Mouse (Mus musculus): Measurements from ENCODE around the gene Grik3.

The Grik3 gene

DNA sequence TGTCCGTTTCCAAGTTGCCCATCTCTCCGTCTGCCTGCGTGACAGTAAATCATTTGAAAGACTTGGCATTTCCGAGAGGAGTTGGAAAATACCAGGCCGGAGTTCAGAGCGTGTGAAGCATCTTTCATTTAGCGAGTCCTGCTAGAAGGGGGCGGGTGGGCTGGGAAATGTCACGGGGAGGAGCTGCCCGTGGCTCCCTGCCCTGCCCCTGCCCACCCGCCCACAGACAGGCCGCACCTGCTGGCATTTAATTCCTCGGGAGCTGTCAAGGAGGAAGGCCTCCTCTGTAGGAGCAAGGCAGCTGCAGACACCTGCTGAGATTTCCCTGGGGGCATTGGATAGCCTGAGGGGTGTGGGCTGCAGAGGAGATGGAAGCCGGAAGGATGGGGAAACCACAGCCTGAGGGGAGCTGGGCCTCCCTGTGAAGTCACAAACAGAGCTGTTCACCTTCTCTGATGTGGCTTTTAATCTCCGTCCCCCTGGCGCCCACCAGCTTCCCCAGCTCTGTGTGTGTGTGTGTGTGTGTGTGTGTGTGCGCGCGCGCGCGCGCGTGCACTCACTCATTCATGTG is 161.3 kb downstream of the Grik3 start:
- DNase-seq: no peak

GRCm38 (mm10) chr4:125656031-125656430 is 165.5 kb downstream of the Grik3 start:
- DNase-seq: no peak

- DNase-seq: no peak
Observed at GRCm38 (mm10) chr4:125658376-125658775, 167.9 kb downstream of the Grik3 start.

GRCm38 (mm10) chr4:125661982-125662381 is 171.5 kb downstream of the Grik3 start:
- no peak for DNase-seq

GRCm38 (mm10) chr4:125663262-125663661 is 172.8 kb downstream of the Grik3 start:
- DNase-seq: no peak

GRCm38 (mm10) chr4:125665955-125666354 is 175.5 kb downstream of the Grik3 start:
- no peak for DNase-seq

DNA sequence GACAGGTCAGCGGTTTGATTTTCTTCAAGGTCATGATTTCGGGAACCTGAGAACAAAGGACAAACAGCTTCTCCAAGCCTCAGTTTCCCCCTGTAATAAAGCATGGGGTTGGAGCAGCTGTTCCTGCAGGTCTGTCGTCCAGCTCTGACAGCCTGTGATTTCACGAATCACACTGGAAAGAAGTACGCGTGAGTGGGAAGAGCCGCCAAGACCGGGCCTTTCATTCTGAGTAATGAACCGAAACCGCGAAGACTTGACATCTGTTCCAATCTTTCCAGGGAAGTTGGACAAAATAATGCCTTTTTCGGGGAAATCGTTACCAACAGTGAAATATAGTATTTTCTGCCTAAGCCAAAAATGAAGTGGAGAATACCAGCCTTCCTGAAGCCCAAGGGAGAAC is 191.5 kb downstream of the Grik3 start:
- no peak for DNase-seq

DNA sequence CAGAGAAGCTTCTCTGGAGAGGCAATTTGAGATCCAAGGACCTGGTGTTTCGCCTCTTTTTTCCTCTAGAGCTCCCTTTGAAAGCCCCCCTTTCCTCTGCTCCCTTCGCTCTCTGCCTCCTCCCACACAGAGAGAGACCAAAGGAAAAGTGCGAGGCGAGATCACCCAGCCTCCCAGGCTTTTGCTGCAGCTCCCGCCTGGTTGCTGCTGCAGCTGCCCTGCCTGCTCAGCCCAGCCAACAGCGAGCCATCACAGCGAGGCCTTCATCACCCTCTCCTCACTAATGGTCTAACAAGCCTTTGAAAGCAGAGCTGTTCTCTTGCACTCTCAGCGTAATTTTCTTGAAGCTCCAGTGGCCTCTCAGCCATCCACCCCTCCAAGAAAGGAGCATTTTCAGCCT is 196.6 kb downstream of the Grik3 start:
- no peak for DNase-seq

DNA sequence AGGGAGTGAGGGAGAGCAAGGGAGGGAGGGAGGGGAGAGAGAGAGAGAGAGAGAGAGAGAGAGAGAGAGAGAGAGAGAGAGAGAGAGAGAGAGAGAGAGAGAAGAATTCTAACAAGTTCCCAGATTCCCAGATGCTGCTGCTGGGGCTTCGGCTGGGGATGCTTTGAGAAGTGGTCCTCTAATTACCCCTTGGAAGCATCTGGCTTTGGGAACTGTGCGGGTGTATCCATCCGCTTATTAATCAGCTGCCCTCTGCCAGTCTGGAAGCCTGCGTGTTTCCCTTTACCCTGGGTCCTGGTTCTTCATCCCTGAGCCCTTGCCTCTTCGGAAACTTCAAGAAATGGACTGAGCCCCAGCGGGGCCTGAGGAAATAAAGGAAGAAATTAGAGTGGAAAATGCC is 204.9 kb downstream of the Grik3 start:
- no peak for DNase-seq

DNA sequence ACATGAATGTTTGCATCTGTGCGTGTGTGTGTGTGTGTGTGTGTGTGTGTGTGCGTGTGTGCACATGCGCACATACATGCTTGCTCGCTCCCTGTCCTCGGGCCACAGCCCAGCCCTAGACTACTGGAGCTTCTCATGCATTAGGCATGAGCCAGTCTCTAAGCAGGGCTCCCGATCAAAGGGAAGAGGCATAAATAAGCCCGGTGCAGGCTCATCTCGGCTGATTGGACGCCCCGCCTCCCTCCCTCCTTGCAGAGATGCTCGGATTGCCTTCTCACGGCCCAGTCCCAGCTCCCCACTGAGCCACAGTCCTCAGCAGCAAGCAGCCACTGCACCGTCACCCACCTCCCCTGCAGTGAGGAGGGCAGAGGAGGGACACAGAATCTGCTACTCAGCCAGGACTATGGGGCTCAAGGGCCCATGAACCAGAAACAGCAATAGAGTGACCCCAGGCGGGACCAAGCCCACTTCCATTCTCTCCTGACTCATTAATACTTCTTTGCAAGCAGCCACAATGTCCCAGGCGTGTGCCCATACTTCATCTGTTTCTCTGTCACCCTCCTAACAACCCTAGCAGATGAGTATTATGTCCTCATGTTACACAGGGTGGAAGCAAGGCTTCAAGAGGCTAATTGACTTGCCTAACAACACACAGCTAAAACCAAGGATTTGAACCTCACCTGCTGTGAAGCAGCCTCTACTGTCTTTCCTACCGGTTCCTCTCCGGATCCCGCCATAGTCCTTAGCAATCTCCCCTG is 205.9 kb downstream of the Grik3 start:
- DNase-seq: no peak

DNA sequence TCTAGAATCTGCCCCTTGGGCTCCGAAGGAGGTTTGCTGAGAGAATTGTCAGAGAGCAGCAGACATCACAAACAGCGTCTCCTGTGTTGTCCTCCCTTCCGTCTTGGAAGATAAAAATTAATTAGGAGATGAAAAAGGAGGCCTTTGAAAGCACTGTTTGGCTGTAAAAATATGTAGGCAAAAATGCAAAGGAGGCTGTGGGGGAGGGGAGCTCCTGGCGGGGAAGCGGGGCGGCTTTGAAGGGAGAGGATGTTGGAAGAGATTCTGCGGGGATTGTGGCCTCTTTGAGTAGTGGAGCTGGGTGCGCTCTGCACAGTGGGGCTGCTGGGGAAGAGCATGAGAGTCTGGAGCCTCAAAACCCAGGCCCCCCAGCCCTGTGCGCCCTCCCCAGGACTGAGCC is 207.1 kb downstream of the Grik3 start:
- no peak for DNase-seq

DNA sequence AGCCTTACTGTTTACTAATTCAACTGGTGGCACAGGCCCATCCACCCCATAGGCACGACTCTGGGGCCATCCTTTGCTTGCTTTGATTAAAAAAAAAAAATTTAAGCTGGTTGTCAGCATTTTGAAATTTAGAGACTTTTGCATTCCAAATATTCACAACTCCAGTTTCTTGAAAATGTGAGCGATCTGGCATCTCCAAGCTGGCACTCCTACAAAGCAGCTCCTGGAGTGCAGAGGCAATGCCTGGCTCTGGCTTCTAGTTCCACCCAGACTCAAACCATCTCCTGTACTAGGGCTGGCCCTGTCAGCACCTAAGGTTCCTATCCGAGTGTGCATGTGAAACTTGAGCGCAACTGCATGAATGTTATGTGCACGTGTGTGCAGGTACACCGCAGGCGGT is 208.6 kb downstream of the Grik3 start:
- no peak for DNase-seq

DNA sequence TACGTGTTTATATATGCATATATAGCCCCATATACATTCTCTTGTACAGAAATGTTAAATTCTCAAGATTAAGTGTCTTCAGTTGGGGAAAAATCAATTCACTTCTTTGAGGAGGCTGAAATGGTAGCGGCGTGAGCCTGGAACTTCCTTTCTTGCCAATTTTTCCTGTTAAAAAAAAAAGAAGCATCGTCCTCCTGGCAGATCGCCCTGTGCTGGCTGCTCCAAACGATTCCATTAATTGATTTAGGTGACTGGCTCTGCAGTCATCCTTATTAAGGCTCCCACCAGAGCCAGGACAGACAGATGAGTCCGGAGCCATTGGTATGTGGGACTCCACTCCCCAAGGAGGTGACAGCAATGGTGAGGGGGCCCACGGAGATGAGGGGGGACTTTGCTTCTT is 209.8 kb downstream of the Grik3 start:
- no peak for DNase-seq

GRCm38 (mm10) chr4:125702607-125703309 is 212.3 kb downstream of the Grik3 start:
- DNase-seq: peak; percentile 51

DNA sequence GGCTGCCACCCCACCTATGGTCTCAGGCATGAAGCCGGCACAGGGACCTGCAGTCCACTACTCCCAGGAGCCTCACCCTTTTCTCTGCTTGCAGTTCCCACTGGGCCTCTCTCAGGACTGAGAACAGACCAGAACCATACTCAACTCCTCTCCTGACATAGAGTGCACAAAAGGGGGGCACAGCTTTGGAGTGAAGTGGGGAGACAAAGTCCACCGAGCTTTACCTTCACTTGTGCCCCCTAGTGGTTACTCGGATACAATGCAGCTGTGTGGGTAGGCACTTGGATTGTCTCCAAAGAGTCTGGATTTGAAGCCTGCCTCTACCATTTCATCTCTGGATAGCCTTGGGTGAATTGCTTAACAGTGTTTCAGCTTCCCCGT is 212.8 kb downstream of the Grik3 start:
- peak; percentile 14 for DNase-seq

DNA sequence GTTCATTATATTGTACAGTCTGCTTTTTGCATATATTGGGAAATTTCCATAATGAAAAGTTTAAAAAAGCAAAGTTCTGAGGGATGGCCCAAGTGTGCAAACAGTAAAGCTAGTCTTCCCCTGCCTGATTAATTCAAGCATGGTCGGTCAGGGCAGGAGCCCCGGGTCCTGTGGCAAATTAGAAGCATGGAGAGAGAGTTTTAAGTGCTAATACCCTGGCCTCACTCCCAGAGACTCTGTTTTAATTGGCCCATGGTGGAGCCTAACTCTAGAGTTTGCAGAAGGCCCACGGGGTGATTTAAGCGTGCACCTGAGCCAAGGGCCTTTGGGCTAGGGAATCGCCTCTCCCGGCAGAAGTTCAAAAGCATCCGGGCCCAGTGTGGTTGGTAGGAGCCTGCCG is 215.2 kb downstream of the Grik3 start:
- no peak for DNase-seq

- no peak for DNase-seq
Observed at GRCm38 (mm10) chr4:125709716-125710115, 219.2 kb downstream of the Grik3 start.

- no peak for DNase-seq
Observed at GRCm38 (mm10) chr4:125717881-125718280, 227.4 kb downstream of the Grik3 start.

DNA sequence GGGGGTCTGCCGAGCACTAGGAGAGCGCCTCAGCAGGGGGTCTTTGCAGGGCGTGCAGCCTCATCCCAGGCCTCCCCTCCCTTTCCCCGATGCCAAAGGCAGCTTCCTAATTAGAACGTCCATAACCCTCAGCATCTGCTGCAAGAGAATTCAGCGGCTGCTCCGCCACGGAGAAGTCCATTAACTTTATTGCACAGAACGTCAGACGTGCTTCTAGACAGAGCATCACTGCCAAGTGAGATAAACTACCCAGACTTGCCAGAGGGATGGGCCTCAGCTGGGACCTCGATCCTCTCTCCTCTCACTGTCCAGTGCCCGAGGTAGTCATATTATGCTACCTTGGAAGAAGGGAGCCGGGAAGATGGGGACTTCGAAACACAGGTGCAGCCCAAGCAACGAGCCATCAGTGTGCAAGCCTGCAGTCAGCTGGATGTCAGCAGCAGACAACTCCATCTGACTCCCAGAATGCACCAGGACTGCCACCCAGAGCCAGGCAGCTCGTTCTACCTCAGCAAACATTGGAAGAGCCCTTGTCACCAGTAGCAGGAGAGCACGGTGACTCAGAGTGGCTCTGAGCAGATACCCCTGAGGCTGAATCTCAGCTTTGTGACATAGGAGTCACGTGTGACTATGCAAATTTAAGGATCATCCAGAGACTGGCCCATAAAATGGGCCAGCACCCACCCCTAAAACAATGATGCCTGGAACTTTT is 228.1 kb downstream of the Grik3 start:
- DNase-seq: no peak

GRCm38 (mm10) chr4:125726241-125726640 is 235.7 kb downstream of the Grik3 start:
- no peak for DNase-seq

DNA sequence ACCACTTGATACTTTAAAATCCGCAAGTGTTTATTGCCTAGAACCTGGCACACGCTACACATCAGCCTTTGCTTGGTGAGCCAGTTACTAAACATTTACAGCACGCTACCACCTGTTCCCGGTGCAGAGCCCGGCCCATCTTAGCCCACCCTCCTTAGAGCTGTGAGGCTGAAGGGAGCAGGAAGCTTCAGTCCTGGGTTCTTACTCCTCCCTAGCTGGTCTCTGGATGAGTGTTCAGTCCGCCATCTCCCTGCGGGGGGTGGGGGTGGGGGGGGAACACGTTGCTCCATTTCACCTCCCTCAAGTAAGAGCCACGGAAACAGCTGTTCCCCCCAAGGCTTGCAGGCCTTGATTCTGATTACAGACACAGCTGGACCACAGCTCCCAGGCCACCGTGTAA is 236.5 kb downstream of the Grik3 start:
- no peak for DNase-seq

- DNase-seq: no peak
Observed at GRCm38 (mm10) chr4:125727626-125728025, 237.1 kb downstream of the Grik3 start.

GRCm38 (mm10) chr4:125728091-125728863 is 237.8 kb downstream of the Grik3 start:
- DNase-seq: no peak
